Mouse (Mus musculus) left cerebral cortex, postnatal 4 days (tissue): ENCODE data around the gene Actr1a. TPM values are rescaled to one million over a fixed set of nuclear protein-coding genes. Genes with fewer than 3 reads are reported as not detected.
A peak's percentile ranks its signal among the peaks of the same experiment; 100 is the strongest.

Experiments used
- DNase-seq: peaks from one replicate; pipeline ENCODE4 v3.0.0-alpha.2; 2022
- intact Hi-C: fragments of 180-260 bp; cut with DNase I; formaldehyde crosslinking; loops from one replicate; pipeline ENCODE4 v1.15.1; 2025
- total RNA-seq, 2 experiments: library from RNA; stranded (reverse); gene quantifications; 2 replicates each; pipeline ENCODE4 v1.2.3; 2021

Gene Actr1a
- total RNA-seq, 2 experiments from 2014 or later, result 304 to 313 TPM

GRCm38 (mm10) chr19:46357344-46358280 is 37.9 kb downstream of the Actr1a start:
- DNase-seq, result no peak
- intact Hi-C loops, result no loop called here

- DNase-seq, result peak; percentile 91
- intact Hi-C loops, result no loop called here
Measured at GRCm38 (mm10) chr19:46356701-46357138, 38.8 kb downstream of the Actr1a start.

DNA sequence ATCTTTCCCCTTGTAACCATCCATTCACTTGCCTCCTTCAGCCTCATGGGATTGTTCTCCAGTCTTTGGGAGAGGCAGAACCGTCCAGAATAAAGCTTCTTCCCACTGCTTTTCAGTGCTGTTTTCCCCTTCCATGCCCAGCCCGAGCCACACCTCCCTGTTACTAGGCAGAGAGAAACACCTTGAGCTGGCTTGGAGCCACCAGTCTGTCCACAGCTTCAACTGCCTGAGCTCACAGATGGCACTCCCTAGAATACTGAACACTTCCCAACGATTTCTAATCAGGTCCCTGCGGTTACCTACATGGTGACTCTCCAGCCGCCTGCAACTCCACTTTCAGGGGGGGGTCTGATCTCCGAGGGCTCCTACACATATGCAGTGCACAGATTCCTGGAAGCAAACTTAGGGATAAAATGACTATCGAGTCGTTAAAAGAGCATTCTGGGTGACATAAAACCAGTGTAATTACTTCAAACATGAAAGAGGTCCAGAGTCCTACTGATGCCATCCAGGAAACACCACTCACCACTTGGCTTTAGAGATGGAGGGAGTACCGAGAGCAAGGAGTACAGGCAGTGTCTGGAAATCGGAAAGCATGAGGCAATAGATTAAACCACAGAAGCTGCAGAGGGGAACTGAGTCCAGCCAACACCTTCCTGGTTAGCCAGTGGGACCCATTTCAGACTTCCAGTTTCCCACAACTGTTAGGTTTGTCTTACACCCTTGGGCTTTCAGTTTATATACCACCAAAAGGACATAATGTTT is 45.2 kb downstream of the Actr1a start, which contains the start of gene 2310034G01Rik:
TSS of gene 2310034G01Rik (minus strand) at position 135 of the 765 bp plus-strand sequence.
- no peak for DNase-seq
- intact Hi-C loops, result no loop called here

GRCm38 (mm10) chr19:46349550-46349949 is 46.0 kb downstream of the Actr1a start:
- no peak for DNase-seq
- intact Hi-C loops, result loop anchor here (10.0 kb wide), 1 partner anchor 95 kb away; no protein-coding TSS in a partner anchor

DNA sequence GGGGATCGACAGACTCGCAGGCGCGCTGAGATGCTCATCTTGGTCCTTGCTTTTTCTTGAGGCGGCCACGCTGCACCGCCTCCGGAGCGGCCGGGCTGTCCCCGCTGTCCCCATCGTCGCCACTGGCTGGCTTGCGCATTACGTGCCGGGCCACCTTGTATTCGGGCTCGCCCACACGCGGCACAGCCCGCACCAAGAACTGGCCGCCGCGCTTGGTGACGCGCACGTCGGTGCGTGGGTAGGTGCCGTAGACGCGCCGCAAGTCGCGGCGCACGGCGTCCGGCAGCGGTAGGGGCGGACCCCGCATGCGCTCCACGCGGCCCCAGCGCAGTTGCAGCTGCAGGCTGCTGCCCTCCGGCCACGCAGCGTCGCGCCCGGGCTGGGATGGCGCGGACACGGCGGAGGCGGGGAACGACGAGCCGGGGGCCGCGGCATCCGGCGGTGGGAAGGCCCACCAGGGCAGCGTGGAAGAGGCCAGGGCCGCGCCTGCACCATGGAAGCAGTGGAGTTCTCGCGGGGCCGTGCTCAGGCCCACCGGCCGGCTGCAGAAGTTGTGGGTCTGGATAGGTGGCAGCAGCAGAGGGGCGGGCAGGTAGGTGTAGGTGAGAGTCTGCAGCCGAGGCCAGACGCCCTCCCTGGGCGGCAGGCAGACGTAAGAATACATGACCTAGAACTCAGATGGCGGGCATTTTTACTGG is 46.6 kb downstream of the Actr1a start:
- intact Hi-C loops, result loop anchor here (10.0 kb wide), 1 partner anchor 96 kb away; no protein-coding TSS in a partner anchor
- peak; percentile 85 for DNase-seq

DNA sequence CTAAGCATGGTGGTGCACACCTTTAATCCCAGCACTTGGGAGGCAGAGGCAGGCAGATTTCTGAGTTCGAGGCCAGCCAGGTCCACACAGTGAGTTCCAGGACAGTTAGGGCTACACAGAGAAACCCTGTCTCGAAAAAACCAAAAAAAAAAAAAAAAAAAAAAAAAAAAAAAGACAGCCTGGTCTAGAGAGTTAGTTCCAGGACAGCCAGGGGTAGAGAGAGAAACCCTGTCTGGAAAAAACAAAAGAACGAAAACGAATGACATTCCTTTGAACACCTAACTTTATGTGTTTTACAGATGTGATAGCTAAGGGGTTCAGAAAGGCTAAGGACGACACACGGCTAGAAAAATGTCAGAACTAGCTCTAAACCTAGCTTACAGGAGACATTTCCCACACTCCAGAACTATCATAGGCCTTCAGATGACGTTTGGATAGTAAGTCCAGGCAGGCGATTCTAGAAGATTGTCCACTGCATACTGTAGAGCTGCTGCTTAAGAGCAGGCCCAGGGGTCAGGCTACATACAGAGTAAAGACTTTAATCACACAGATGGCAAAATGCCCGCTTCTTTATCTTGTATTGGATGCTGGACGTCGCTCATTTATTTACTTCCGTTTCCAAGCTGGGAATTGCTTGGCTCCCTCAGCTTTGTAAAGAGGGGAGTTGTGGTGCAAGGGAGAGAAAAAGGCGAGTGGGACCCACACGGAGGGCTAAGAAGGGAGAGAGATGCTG is 47.4 kb downstream of the Actr1a start:
- no peak for DNase-seq
- intact Hi-C loops, result loop anchor here (10.0 kb wide), 1 partner anchor 97 kb away; no protein-coding TSS in a partner anchor

GRCm38 (mm10) chr19:46347146-46347545 is 48.4 kb downstream of the Actr1a start:
- intact Hi-C loops, result loop anchor here (10.0 kb wide), 1 partner anchor 98 kb away; no protein-coding TSS in a partner anchor
- no peak for DNase-seq

DNA sequence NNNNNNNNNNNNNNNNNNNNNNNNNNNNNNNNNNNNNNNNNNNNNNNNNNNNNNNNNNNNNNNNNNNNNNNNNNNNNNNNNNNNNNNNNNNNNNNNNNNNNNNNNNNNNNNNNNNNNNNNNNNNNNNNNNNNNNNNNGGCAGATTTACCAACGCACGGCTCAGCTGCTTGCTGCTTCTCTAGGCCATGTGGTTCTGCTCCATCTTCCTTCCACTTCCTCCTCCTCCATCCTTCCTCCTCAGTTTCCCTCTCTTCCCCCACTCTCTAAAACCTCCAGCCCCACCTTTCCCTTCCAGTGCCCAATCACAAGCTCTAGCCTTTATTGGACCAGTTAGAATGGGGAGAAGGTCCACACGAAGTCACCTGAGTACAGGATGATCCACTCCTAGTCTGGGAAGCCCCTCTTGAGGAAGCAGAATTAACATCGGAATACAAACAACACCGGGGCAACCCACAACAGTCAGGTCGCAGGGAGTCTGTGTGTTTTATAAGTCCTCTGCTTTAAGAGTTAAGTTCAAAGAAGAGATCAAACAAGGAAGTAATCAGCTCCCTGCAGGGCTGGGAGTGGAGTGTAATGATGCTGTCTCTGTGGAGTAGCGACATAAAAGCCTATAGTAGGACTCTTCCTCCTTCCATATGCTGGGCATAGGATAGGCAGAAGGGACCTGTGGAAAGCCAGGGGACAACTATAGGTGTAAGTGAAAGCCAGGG is 50.7 kb downstream of the Actr1a start:
- DNase-seq, result no peak
- intact Hi-C loops, result loop anchor here (10.0 kb wide), 1 partner anchor 100 kb away; no protein-coding TSS in a partner anchor

DNA sequence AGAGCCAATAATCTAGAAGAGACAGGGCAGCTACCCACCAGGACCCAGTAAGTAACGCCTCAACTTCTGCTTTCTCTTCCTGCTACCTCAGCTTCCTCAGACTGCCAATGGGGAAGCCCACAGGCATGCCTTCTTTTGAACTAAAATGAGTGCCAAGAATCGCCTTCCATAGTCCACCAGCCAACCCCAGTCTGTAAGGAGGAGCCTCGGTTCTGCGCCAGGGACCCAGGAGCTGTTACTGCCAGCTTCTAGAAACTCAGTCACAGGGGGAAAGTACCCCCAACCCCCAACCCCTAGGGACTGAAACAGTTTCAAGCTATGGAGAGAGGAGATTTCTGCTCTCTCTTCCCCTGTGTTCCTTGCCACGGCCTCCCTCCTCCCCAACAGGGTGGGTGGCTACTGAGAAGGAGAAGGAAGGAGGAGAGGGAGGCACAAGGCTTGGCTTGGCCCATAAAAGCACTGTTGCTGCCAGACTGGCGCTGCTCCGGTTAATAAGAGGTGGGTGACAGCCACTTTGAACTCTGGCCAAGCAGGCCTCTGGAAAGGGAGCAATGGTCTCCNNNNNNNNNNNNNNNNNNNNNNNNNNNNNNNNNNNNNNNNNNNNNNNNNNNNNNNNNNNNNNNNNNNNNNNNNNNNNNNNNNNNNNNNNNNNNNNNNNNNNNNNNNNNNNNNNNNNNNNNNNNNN is 56.1 kb downstream of the Actr1a start:
- intact Hi-C loops, result no loop called here

DNA sequence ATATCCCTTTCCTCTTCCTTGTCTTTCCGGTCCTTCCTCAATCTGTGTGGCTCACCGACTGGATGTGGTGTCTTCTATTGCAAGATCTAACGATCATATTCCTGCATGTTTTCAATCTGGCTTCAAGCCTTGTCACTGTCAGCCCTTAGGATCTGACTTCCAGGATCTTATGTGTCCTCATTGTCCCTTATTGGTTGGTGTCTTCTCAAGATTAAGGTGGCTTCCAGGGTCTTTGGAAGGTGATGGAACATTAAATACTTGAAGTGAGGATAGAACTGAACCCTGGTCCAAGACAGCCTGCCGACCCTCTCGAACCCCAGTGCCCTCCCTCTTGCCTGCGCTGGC is 56.6 kb downstream of the Actr1a start:
- intact Hi-C loops, result no loop called here
- no peak for DNase-seq

More for the DNA sequence above, 56.1 kb downstream of the Actr1a start:
- peak; percentile 81 for DNase-seq

DNA sequence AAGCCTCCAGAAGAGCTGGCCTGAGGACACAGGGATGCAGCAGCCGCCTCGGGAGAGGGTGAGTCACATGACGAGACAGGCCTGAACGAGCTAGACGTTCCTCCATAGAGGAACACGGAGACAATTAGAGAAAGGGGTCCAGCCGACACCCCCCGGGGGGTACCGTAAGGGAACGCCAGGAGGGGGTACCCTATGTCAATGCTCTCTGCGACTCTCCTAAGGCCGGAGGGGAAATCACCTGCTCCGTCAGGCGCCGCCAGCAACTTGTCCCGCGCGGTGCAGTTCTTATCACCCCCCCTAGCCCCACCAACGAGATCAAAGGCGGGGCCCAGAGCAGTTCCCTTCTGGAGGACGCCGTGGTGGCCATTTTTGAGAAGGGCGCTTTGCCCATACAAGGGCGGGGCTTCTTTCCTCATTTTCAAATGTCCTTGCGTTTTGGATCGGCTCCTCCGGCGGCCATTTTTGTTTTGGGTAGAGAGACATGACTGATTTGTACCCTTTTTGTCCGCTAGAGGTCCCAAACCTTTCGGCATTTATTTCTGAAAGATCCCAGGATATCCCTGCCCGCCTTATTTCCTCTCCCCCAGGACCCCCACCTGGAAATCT is 57.1 kb downstream of the Actr1a start, which contains the start of gene Cuedc2:
TSS of gene Cuedc2 (minus strand) at position 372 of the 606 bp plus-strand sequence.
- intact Hi-C loops, result no loop called here
- peak; percentile 97 for DNase-seq

GRCm38 (mm10) chr19:46337719-46338330 is 57.7 kb downstream of the Actr1a start:
- DNase-seq, result no peak
- intact Hi-C loops, result no loop called here

DNA sequence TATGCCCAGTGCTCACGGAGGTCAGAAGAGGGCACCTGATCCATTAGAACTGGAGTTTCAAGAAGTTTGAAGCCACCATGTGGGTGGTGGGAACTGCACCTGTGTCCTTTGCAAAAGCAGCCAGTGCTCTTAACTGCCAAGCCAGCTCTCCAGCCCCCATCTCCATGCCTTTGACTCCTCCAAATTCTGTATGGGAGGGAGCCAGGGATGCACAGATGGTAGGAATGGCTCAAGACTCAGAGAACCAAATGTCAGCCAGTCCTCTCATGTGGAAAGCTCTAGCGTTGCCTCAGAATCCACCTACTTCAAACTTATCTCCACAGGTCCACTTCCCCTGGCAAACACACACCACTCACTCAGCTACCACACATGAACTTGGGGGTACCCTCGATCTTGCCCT is 61.6 kb downstream of the Actr1a start:
- intact Hi-C loops, result no loop called here
- DNase-seq, result peak; percentile 69

DNA sequence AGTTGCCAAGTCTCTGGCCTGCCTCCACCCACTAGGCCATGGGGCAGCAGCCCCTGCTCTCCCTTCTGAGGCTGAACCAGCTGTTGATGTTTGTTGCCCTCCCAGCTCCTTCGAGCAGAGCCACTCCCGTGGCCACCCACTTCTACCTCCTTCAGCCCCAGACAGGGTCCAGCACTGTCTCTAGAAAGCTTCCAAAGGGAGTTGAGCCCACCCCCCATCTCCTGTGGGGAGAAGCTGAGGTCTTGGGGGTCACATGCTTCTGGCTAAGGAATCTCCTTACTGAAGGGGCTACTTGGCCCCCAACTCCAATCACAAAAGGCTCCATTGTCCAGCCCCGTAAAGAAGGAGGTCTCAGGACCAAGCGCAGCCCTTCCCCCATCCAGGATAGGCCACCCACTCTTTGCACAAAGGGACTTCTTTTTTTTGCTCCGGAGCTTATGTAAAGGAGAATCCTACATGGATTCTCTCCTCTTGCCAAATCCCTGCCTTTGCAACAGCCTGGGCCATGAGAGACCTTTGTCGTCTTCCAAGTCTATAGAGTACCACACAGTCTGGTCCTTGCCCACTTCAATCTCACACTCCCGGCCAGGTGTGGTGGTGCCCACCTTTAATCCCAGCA is 62.7 kb downstream of the Actr1a start:
- intact Hi-C loops, result no loop called here
- no peak for DNase-seq

GRCm38 (mm10) chr19:46331936-46332335 is 63.6 kb downstream of the Actr1a start:
- DNase-seq, result no peak
- intact Hi-C loops, result no loop called here

DNA sequence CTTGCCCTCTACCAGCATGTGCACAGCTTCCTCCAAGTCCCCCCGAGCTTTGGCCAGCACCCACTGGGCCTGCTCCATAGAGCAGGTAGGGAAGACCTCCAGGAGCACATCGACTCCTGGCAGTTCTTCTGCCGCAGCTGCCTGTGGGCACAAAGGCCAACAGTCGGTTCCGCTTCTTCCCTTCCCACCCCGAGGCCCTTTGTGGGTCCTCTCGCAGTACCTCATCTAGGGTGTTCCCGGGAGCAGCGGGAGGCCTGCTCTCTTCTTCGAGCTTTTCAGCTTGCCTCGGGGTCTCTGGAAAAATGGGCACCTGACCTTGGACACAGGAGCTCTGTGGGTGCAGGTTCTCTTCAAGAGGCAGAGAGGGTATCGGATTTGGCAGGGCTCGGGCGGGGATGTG is 64.2 kb downstream of the Actr1a start:
- intact Hi-C loops, result no loop called here
- no peak for DNase-seq

- no peak for DNase-seq
- intact Hi-C loops, result no loop called here
Measured at GRCm38 (mm10) chr19:46330696-46331095, 64.9 kb downstream of the Actr1a start.
